Mouse (Mus musculus): Measurements from ENCODE around the gene Apol11a.
"Not testable (repeated sequence)": the region's sequence is repeated elsewhere in the genome, so short reads cannot be mapped to it uniquely, and the experiment has no call there.

Gene Apol11a

DNA sequence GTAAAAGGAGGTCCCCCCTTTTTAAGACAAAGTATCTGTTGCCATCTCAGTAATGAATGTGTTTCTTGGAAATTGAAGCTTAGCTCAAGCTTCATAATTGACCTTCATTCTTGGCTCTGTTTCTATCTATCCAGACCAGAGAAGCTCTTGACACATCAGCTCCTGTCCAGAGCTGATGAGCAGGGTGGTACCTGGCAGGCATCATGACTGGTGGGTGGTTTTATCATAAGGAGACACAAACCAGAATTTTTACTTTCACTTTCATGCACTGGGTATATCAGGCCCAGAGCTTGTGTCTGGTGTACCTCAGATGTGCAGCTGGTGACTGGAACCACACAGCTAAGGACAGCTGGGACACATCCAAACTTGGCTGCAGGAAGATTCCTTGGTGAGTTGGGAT, at the start of gene Apol11a:
TSS of gene Apol11a (plus strand) at position 306 of the 400 bp plus-strand sequence.
- not testable (repeated sequence) for DNase-seq (ENCODE audit: extremely low read depth, low read depth, low spot score)

DNA sequence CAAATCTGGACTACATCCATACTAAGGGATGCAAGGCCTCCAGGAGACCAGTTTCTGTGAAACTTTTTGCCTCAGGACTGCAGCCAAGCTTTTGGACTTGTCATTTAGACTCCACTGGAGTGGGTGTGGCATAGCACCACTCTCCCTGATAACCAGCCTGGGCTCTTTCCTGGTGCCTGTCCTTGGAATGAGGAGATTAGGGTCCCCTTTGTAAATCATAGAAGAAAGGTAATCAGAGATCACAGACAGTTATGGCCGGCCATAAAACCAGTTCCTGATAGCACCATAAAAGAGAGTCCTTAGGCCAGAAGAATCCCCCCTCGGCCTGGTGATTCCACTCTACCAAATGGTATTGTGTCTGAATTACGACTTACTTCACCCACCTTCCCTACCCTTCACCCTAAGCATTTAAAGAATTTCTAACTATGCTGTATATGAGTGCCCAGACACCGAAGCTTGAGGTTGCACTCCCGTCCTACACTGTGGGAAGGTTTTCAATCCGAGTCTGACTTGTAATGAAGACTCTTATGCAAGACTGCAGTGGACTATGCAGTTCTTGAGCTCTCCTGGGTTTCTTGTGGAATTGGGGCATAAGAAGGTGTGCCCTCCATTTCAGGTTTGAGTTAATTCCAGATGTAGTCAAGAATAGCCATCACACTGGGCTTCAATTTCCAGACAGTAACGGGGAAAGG, 33.2 kb upstream of the Apol11a start:
- DNase-seq (ENCODE audit: extremely low read depth, low read depth, low spot score): not testable (repeated sequence)

- not testable (repeated sequence) for DNase-seq (ENCODE audit: extremely low read depth, low read depth, low spot score)
Observed at GRCm38 (mm10) chr15:77476693-77477092, 31.4 kb upstream of the Apol11a start, which contains the start of gene Apol10a. Apol10a (plus strand) TSS chr15:77477047.

- no peak for DNase-seq (ENCODE audit: extremely low read depth, low read depth, low spot score)
Observed at GRCm38 (mm10) chr15:77482140-77482794, 25.8 kb upstream of the Apol11a start.

DNA sequence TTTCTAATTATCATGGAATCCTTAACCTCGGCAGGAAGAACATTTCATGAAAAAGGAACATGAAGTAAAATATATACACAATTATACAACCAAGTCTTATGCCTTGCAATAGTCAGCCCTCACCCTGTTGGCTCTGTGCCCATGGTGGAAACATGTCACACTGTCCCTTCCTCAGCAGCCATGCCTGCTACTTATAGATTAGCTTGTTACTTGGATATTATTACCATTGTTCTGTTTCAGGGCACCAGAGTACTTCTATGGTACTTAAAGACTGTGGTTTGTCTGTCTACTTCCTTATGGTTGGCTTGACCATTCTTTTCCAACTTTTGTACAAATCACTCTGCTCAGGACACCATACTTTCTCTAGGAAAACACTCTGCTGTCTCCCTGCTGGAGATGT, 14.9 kb upstream of the Apol11a start:
- not testable (repeated sequence) for DNase-seq (ENCODE audit: extremely low read depth, low read depth, low spot score)

DNA sequence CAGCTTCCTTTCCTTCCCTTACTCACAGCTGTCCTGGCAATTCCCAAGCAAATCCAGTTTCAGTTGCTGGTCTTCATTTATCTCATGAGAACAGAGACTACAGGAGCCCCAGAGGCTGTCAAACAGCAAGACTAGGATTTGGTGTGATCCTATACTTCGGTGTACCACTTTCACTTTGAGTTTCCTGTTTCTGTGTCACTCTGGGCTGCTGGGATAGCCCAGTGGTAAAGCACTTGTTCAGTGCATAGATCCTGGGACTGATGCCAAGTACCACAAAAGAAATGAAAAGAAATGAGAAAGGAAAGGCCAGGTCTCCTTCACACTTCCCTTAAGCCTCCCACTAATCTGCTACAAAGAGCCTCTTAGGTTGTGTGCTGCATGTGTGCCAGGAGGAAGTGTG, 13.4 kb upstream of the Apol11a start:
- not testable (repeated sequence) for DNase-seq (ENCODE audit: extremely low read depth, low read depth, low spot score)

GRCm38 (mm10) chr15:77520596-77520995, 12.5 kb downstream of the Apol11a start:
- not testable (repeated sequence) for DNase-seq (ENCODE audit: extremely low read depth, low read depth, low spot score)

GRCm38 (mm10) chr15:77523186-77523843, 15.2 kb downstream of the Apol11a start:
- not testable (repeated sequence) for DNase-seq (ENCODE audit: extremely low read depth, low read depth, low spot score)

GRCm38 (mm10) chr15:77533216-77533615, 25.1 kb downstream of the Apol11a start, which contains the start of gene Apol7c:
Apol7c (minus strand) TSS chr15:77533316.
- no peak for DNase-seq (ENCODE audit: extremely low read depth, low read depth, low spot score)

GRCm38 (mm10) chr15:77539221-77539620, 31.1 kb downstream of the Apol11a start:
- DNase-seq (ENCODE audit: extremely low read depth, low read depth, low spot score): not testable (repeated sequence)

- no peak for DNase-seq (ENCODE audit: extremely low read depth, low read depth, low spot score)
Observed at GRCm38 (mm10) chr15:77561792-77562191, 53.7 kb downstream of the Apol11a start, which contains the start of gene 1700025B11Rik. 1700025B11Rik (minus strand) TSS chr15:77561892.

DNA sequence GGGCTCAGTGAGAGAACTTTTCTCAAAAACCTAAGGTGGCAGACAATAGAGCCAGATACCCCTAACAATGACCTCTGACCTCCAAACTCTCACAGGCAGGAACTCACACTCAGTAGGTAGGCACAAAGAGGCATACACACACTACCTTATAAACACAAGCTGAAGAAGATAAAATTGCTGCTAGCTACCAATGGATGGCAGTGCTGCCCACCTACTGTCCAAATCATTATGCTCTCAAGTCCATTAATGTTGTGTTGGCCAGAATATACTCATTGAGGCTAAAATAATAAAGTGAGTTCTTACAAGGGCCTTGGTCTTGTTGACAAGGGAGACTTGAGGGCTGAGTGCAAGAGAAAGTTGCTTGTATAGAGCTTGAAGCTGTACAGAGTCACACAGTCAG, 55.1 kb downstream of the Apol11a start:
- no peak for DNase-seq (ENCODE audit: extremely low read depth, low read depth, low spot score)

Data from fat pad, adult 2 months (tissue).